Mouse (Mus musculus) B cell, adult 2 months (primary cell): ENCODE measurements around the gene Vav1.
A peak's percentile ranks its signal among the peaks of the same experiment; 100 is the strongest.
"Not testable (repeated sequence)": the region's sequence is repeated elsewhere in the genome, so short reads cannot be mapped to it uniquely, and the experiment has no call there.

Experiments
- DNase-seq, 2 experiments: peaks; one replicate each; pipeline ENCODE4 v3.0.0; 2022

Gene Vav1

DNA sequence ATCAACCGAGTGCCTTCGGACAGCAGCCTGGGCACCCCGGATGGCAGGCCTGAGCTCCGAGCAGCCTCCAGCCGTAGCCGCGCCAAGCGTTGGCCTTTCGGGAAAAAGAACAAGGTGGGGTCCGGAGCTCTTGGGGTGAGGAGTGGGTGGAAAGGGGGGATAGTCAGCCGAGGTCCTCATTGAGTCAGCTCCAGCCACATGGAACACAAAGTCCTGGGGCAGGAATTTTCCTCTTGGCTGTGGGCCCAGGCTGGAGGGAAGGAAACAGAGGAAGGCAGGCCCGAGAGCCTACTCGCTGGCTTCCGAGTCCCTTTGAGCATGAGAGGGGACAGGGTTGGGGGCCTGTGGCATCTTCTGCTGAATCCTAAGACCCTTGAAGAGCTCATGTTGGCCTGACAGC lies 23.5 kb upstream of the Vav1 start:
- no peak for DNase-seq

- no peak for DNase-seq
These were observed 21.9 kb upstream of the Vav1 start for GRCm38 (mm10) chr17:57256921-57257485.

- no peak for DNase-seq
These were observed 20.7 kb upstream of the Vav1 start for GRCm38 (mm10) chr17:57258191-57258590.

DNA sequence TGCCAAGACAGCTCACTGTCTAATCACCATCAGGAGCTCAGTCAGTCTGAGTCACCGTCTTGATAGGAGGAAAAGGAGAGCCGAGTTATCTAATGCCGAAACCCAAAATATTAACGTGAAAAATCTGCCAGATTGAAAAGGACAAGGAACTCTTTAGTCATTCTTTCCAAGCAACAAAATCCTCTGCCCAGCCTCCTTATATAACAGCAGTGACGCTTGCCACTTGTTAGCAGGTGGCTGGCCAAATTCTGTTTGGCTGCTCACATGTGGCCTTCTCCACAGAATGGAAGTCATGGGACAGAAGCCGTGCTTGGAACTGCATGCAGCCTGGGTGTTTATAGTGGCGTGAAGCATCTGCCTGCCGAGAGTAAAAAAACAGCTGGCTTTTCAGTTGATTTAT lies 19.2 kb upstream of the Vav1 start:
- no peak for DNase-seq

GRCm38 (mm10) chr17:57260351-57260750 lies 18.5 kb upstream of the Vav1 start:
- DNase-seq: no peak

GRCm38 (mm10) chr17:57261286-57261685 lies 17.6 kb upstream of the Vav1 start:
- DNase-seq: no peak

GRCm38 (mm10) chr17:57261796-57262195 lies 17.1 kb upstream of the Vav1 start:
- DNase-seq: no peak

DNA sequence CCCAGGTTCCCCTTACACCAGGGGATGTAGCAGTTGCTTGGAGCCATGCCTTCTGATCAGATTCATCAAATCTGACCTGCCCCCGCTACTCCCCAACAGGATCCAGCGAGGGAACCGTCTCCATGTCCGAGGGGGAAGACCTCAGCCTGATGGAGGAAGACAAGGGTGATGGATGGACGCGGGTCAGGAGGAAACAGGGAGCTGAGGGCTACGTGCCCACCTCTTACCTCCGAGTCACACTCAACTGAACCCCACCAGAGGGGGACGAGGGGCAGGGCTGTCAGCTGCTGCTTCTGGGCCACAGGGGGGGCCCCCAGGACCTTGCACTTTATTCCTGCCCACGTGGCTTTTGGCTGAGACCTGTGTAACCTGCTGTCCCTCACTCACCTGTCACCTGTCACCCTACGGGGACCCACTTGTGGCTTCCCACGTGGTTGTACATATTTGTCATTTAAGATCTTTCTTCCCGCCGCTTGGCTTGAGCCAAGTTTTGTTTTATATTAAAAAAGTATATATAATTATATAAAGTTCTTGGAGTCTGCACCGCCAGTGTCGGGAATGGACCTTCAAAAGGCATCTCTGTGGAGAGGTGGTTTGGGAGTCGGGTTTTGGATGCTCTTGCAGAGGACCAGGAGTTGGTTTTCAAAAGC lies 15.9 kb upstream of the Vav1 start:
- no peak for DNase-seq

DNA sequence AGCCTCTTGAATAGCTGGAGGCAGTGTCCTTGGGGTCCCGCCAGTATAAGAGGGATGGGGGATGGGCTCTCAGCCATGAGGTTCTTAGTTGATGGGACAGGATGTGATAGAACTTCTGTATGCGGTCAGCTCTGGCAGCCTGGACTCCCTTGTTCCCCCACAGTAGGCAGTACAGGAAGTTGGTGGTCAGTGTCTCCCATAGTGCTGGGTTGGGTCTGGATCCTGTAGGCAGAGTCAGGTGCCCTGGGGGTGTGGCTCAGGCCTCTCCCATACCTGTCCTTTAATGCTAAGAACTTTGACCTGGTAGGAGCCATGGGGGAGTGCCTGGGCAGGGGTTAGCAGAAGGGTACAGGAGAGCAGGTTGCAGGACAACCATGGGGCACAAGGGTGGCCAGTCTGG lies 14.7 kb upstream of the Vav1 start:
- no peak for DNase-seq

DNA sequence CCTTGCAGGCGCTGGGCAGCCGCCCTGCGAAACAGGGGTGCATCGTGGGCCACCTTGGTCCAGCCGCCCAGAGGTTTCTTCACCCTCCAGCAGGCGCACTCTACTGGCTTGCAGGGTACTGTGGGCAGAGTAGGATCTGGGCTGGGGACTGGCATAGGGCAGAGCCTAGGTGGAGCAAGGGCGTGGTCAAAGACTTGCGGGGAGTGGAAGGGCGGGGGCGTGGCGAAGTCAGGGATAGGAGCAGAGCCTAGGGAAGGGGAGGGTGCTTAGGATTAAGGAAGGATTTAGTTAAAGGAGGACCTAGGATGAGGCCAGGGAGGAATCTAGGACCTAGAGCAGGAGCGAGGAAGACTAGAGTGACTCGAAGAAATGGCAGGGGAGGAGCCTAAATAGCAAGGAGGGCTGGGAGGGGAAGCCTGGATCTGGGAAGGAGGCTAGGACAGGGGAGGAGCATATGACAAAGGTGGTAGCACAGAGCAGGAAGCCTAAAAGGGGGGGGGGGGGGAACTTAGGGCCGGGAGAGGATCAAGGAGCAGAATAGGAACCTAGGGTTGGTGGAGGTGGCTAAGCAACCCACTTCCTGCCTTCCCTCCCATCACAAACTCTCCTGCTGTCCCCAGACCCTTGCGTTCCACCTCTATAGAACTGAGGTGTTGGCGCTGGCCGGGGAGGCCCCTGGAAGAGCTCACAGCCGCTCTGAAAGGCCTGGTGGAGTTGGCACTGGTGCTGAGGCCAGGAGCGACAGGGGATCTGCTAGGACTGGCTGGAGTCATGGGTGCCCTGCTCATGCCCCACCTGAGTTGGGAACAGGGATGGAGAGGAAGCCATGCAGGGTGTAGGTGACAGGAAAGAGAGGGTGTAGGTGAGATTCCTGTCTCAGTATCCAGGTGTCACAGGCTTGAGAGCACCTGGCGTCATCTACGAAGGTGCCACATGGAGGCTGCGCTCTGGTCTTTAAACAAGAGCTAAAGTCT lies 13.6 kb upstream of the Vav1 start:
- DNase-seq: peak in 1 of 2 experiments; percentile 31

DNA sequence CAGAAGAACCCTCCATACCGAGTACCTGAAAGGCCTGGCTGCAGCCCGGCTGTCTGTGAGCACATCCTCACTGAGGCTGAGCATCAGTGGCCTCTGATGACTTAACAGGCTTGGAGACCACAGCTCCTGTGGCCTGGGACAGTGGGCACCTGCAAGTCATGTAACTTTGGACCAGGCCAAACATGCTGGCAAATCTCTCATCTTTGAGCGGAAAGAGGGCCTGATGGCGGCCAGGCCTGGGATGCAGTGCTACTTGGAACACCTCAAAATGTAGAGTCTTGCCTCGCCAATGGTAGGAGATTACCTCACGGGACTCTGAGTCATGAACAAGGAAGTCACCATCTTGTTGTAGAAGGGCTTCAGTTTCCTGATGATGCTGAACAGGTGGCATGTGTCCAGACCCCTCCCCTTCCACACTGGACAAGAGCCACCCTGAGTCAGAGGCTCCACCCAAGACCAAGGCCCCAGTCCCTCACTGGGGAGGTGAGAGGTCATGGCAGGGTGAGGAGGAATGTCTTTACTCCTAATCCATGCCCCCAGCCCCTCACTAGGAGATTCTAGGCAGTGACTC lies 11.3 kb upstream of the Vav1 start:
- no peak for DNase-seq

- no peak for DNase-seq
These were observed 7.6 kb upstream of the Vav1 start for GRCm38 (mm10) chr17:57271301-57271700.

DNA sequence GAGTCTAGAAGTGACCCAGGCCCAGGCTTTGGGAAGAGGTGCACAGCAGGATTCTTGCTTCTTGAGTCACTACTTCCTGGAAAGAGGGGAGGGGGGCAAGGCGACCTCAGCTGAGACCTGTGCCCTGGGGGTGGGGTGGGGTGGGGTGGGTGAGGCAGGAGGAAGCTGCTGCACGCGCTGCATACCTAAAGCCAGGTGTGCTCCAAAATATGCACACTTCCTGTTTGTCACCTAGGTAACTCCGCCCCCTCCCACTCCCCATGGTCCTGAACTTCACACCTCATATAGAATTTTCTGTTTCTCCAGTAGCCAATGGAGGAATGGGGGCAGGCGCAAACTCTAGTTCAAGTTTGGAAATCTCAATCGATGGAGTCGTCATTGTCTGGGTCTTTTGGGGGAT lies 5.1 kb upstream of the Vav1 start:
- peak; percentile 27 to 34 for DNase-seq

- DNase-seq: no peak
These were observed 4.2 kb upstream of the Vav1 start for GRCm38 (mm10) chr17:57274686-57275085.

- DNase-seq: peak; percentile 88 to 90
These were observed 3.5 kb upstream of the Vav1 start for GRCm38 (mm10) chr17:57275111-57275996.

- DNase-seq: peak in 1 of 2 experiments; percentile 8
These were observed 2.9 kb upstream of the Vav1 start for GRCm38 (mm10) chr17:57275997-57276351.

DNA sequence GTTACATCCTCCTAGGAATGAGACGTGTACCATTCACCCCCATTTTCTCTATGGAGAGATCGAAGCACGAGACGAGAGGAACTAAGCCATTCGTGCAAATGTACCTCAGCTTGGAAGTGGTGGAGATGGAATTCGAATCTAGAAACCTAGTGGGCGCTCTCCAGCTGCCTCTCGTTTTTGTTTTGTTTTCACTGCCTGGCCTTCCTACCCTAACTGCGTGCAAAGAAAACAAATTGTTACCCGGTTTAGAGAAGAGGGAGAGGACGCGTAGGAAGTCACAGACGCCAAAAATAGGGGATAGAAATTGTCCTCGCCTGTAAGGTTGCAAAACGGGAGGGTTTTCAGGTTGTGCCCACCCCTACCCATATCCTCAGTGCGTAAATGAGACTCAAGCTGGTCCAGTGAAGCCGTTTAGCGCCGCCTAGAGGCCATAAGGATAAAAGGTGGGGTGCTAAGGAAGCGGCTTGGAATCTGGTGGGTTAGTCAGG lies 2.2 kb upstream of the Vav1 start:
- peak; percentile 76 to 78 for DNase-seq

DNA sequence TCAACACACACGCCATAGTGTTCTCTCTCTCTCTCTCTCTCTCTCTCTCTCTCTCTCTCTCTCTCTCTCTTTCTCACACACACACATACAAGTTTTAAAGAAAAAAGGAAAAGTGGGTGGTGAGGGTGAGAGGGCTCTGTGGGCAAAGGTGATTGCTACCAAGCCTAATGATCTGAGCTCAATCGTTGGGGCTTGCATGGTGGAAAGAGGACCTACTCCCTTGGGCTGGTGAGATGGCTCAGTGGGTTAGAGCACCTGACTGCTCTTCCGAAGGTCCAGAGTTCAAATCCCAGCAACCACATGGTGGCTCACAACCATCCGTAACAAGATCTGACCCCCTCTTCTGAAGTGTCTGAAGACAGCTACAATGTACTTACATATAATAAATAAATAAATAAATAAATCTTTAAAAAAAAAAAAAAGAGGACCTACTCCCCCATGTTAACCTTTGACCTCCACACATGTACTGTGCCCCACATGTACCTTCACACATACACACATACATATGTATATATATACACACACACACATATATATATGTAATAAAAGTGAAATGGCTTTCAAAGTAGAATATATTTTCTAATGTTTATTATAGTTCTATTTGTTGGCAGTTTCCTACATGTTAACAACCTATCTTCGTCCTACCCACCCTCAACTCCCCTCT lies 1.2 kb upstream of the Vav1 start:
- DNase-seq: not testable (repeated sequence)

DNA sequence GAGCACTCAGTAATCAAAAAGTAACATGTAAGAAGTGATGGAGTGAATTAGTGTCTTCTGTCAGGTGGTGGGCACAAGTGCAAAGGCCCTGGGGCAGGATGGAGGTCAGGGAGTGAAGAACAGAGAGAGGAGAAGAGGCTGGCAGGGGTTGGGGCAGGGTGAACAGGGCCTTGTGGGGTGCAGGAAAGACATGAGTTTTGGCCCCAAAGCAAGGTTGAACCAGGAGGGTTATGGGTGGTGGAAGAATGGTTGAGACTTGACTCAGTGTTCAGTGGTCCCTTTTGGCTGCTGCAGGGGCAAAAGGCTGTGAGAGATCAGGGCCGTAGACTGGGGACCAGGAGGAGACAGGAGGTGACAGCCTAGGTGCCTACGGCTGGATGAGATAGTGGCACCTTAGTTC lies 363 bp upstream of the Vav1 start:
- DNase-seq: peak in 1 of 2 experiments; percentile 10

DNA sequence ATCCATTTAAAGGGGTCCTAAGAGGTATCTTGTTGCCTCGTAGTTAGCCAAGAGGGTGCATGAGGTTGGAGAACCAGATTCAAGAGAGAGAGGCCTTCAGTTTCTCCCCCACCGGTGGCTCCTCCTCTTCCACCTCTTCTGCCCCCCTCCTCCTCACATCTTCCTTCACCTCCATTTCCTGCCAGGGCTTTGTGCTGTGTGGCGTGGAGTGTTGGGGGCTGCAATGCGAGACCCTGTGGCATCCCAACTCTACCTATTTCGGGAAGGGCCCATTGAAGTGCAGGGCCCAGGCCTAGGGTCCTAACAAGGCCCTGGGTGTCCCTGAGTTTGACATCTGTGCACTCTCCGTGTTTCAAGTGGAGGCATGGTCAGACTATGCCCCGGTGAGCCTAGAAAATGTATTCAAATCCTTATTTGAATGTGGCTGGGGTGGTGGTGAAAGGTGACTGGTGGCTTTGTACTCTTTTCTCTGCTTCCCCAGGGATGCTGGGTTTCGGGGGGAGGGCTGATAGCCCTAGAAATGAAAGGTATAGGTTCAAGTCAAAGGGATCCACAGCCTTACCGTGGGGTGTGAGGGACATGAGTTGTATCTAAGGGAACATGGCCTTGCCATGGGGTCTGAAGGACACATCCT lies 808 bp downstream of the Vav1 start:
- DNase-seq: peak; percentile 52 to 53

DNA sequence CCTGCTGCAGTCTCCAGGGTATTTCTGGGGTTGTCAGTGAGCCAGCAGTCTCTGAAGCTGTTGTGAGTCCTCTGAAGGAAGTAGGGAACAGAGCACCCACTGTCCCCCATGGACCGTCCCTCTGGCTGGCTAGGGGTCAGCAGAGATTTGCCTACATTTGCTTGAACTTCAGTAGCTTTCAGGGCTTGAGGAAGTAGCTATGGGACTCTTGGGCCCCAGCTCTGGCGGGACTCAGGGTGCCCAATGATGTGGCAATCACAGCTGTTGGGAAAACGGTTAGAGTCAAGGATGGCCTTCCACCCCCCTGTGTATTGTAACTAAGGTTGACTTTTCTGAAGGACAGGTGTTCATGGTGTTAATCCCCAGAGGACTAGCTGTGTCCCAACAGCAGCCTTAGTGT lies 1.5 kb downstream of the Vav1 start:
- peak in 1 of 2 experiments; percentile 15 for DNase-seq
